Mouse (Mus musculus) lung, embryonic 14.5 days (tissue): ENCODE measurements at regions not wholly inside any gene's neighbourhood (a gene's known extent, or its start where the extent isn't known, plus 50 kb on each side); places are given as distances from the start of the nearest gene placed in this dataset.
A peak's percentile ranks its signal among the peaks of the same experiment; 100 is the strongest.
"Not testable (repeated sequence)": the region's sequence is repeated elsewhere in the genome, so short reads cannot be mapped to it uniquely, and the experiment has no call there.

Experiments used
- ATAC-seq: fragments of 200-750 bp; cut with Nextera tagmentation; 2 replicates; pipeline ENCODE4 v1.8.0; 2017; ENCODE audit warnings: mild to moderate bottlenecking, moderate TSS enrichment, moderate library complexity; ENCODE audit not compliant: insufficient read depth
- DNase-seq: peaks from one replicate; pipeline ENCODE4 v3.0.0-alpha.2; 2015
- H3K27ac ChIP-seq: fragments of 300-500 bp; sonication (generic); 2 replicates; pipeline ENCODE4 v1.5.1; 2014; ENCODE audit warnings: low read depth, mild to moderate bottlenecking, moderate library complexity
- H3K27me3 ChIP-seq: fragments of 300-500 bp; sonication (generic); 2 replicates; pipeline ENCODE4 v1.6.1; 2014; ENCODE audit warnings: low read length, control low read depth; ENCODE audit not compliant: insufficient read depth
- H3K36me3 ChIP-seq: fragments of 300-500 bp; sonication (generic); 2 replicates; pipeline ENCODE4 v1.6.1; 2014; ENCODE audit warnings: control low read depth; ENCODE audit not compliant: insufficient read depth
- H3K4me1 ChIP-seq: fragments of 300-500 bp; sonication (generic); 2 replicates; pipeline ENCODE4 v1.6.1; 2014; ENCODE audit warnings: antibody characterized with exemption, control low read depth; ENCODE audit not compliant: insufficient read depth
- H3K4me2 ChIP-seq: fragments of 300-500 bp; sonication (generic); 2 replicates; pipeline ENCODE4 v1.6.1; 2014; ENCODE audit warnings: mild to moderate bottlenecking
- H3K4me3 ChIP-seq: fragments of 300-500 bp; sonication (generic); 2 replicates; pipeline ENCODE4 v1.5.1; 2014; ENCODE audit warnings: low read depth, low read length
- H3K9ac ChIP-seq: fragments of 300-500 bp; sonication (generic); 2 replicates; pipeline ENCODE4 v1.6.1; 2014
- H3K9me3 ChIP-seq: fragments of 300-500 bp; sonication (generic); 2 replicates; pipeline ENCODE4 v1.6.1; 2016; ENCODE audit warnings: low read depth, low read length, control low read depth
- CTCF ChIP-seq: IDR thresholded peaks from 2 replicates; pipeline ENCODE4 v1.5.1; 2016; ENCODE audit warnings: antibody characterized with exemption, low read depth
- WGBS: fragments of 180-500 bp; shearing (Covaris S2); extraction: QIAGEN DNeasy Blood & Tissue Kit; methylation state at CpG from one replicate; pipeline ENCODE4 v1.1.7; 2014; 5-methylcytosine and 5-hydroxymethylcytosine counted together

- no peak overlapping the region for H3K9ac ChIP-seq
- no peak overlapping the region for H3K27ac ChIP-seq
- H3K9me3 ChIP-seq = no peaks in the 10 kb centered on the region
- DNase-seq (no peak), ATAC-seq (no peak)
- H3K36me3 ChIP-seq = no peaks in the 10 kb centered on the region
- no peaks in the 10 kb centered on the region for H3K27me3 ChIP-seq
- H3K4me1 ChIP-seq = no peaks in the 10 kb centered on the region
- no peak overlapping the region for H3K4me3 ChIP-seq
- no peak overlapping the region for H3K4me2 ChIP-seq
- 58% methylated on average over 3 of the region's 3 CpGs for WGBS
- no peak for TF ChIP-seq CTCF
Observed at GRCm38 (mm10) chr15:3909471-3909870, 69.9 kb downstream of the Fbxo4 start.

GRCm38 (mm10) chr15:3908721-3909120 lies 70.7 kb downstream of the Fbxo4 start:
- Histone ChIP-seq H3K27ac (no peak overlapping the region), H3K9me3 (no peaks in the 10 kb centered on the region), H3K4me3 (no peak overlapping the region), H3K4me2 (no peak overlapping the region), H3K4me1 (no peaks in the 10 kb centered on the region), H3K9ac (no peak overlapping the region), H3K36me3 (no peaks in the 10 kb centered on the region), H3K27me3 (no peaks in the 10 kb centered on the region)
- WGBS = 13% methylated on average over 2 of the region's 2 CpGs
- DNase-seq (peak; percentile 81), ATAC-seq (no peak)
- TF ChIP-seq CTCF = peak; percentile 44

GRCm38 (mm10) chr15:3905548-3905947 lies 73.8 kb downstream of the Fbxo4 start:
- Histone ChIP-seq H3K36me3 (no peaks in the 10 kb centered on the region), H3K4me3 (no peak overlapping the region), H3K27ac (no peak overlapping the region), H3K9ac (no peak overlapping the region), H3K9me3 (no peaks in the 10 kb centered on the region), H3K4me1 (no peaks in the 10 kb centered on the region), H3K27me3 (no peaks in the 10 kb centered on the region), H3K4me2 (no peak overlapping the region)
- 27% methylated on average over 2 of the region's 2 CpGs for WGBS
- no peak for TF ChIP-seq CTCF
- DNase-seq = no peak
- no peak for ATAC-seq

DNA sequence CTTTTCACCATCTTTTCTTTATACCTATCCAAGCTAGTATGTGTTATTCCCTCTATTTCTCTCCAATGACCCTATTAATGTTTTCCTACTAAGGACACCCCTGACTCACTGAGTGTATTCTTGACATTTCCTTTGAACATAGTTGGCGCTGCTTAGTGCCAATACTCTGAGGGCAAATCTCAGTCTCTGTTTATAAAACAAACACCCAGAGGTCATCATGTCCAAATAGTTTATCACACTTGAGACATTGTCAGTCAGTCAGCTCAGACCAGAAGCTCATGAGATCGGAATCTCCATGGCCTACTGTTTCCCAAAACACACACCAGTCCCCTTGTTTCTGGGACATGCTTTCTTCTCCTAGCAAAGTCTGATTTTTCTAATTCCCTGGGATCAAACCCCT lies 100.9 kb downstream of the Fbxo4 start:
- Histone ChIP-seq H3K27me3 (no peaks in the 10 kb centered on the region), H3K27ac (no peak overlapping the region), H3K9me3 (no peaks in the 10 kb centered on the region), H3K36me3 (no peaks in the 10 kb centered on the region), H3K4me2 (no peak overlapping the region), H3K4me3 (no peak overlapping the region), H3K9ac (no peak overlapping the region), H3K4me1 (no peaks in the 10 kb centered on the region)
- ATAC-seq = no peak
- 37% methylated on average over 2 of the region's 2 CpGs for WGBS
- DNase-seq = peak; percentile 44
- TF ChIP-seq CTCF = no peak

- ATAC-seq (no peak), DNase-seq (no peak)
- Histone ChIP-seq H3K4me2 (no peak overlapping the region), H3K36me3 (no peaks in the 10 kb centered on the region), H3K4me1 (no peaks in the 10 kb centered on the region), H3K27ac (no peak overlapping the region), H3K9ac (no peak overlapping the region), H3K27me3 (no peaks in the 10 kb centered on the region), H3K4me3 (no peak overlapping the region), H3K9me3 (no peaks in the 10 kb centered on the region)
- WGBS = 77% methylated on average over 3 of the region's 3 CpGs
- no peak for TF ChIP-seq CTCF
Observed at GRCm38 (mm10) chr15:3877506-3877905, 101.9 kb downstream of the Fbxo4 start.

DNA sequence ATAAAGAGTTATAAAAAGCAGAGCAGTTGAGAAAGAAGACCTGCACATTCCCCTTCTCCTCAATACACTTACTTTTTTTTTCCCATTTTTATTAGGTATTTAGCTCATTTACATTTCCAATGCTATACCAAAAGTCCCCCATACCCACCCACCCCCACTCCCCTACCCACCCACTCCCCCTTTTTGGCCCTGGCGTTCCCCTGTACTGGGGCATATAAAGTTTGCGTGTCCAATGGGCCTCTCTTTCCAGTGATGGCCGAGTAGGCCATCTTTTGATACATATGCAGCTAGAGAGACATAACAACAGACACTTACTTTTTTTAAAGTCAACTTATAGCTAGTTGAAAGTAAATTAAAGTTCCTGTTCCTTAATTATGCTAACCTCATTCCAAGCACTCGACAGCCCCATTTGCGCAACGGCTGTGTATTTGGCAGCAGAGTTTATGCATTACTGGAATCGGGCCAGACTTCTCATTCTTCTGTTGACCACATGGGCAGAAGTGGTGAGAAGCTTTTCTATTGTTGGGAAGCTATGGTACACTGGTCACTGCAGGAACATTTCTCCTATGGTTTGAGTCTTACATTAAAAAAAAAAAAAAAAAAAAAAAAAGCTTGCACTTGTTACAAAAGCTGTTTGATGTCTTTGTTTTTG lies 104.0 kb downstream of the Fbxo4 start:
- not testable (repeated sequence) for H3K27ac ChIP-seq, H3K9ac ChIP-seq, H3K4me3 ChIP-seq, H3K9me3 ChIP-seq, H3K27me3 ChIP-seq, H3K36me3 ChIP-seq, H3K4me2 ChIP-seq, H3K4me1 ChIP-seq
- WGBS = 43% methylated on average over 6 of the region's 7 CpGs
- DNase-seq (peak; percentile 91), ATAC-seq (peak; percentile 90)

DNA sequence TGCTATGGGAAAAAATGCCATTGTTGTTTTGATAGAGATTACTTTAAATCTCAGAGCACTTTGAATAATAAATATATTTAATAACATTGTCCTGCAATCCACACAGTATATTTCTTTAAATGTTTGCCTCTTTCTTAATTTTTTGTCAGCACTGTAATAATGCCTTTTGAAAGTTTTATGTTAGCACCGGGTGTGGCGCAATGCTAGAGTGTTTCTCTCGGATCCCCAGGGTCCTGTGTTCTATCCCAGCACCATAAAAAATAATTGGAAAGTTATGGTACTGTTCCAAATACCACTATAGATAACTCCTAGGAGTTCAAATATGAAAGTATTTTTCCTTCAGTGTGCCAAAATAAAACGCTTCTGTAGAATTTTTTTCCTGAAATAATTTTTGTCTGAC lies 147.6 kb downstream of the Fbxo4 start:
- H3K36me3 ChIP-seq = no peaks in the 10 kb centered on the region
- no peaks in the 10 kb centered on the region for H3K9me3 ChIP-seq
- no peak for DNase-seq
- no peak for TF ChIP-seq CTCF
- H3K4me2 ChIP-seq = no peak overlapping the region
- no peak overlapping the region for H3K27ac ChIP-seq
- no peak overlapping the region for H3K4me3 ChIP-seq
- H3K4me1 ChIP-seq = no peaks in the 10 kb centered on the region
- no peaks in the 10 kb centered on the region for H3K27me3 ChIP-seq
- 73% methylated on average over 4 of the region's 4 CpGs for WGBS
- H3K9ac ChIP-seq = no peak overlapping the region
- no peak for ATAC-seq

GRCm38 (mm10) chr15:3805430-3805829 lies 173.9 kb downstream of the Fbxo4 start:
- 79% methylated on average over 2 of the region's 2 CpGs for WGBS
- H3K27ac ChIP-seq = no peak overlapping the region

More at GRCm38 (mm10) chr15:3805430-3805829, 173.9 kb downstream of the Fbxo4 start:
- Histone ChIP-seq H3K4me2 (no peak overlapping the region), H3K4me3 (no peak overlapping the region), H3K27me3 (no peaks in the 10 kb centered on the region), H3K9me3 (no peaks in the 10 kb centered on the region), H3K9ac (no peak overlapping the region), H3K36me3 (no peaks in the 10 kb centered on the region), H3K4me1 (no peaks in the 10 kb centered on the region)
- TF ChIP-seq CTCF = no peak
- ATAC-seq = no peak
- DNase-seq = no peak
